Mouse (Mus musculus) olfactory bulb, adult 2 months (tissue): Measurements from ENCODE around the gene Ergic2.

ENCODE experiments used
- CTCF ChIP-seq: fragments of 200-500 bp; IDR thresholded peaks from 2 replicates; pipeline ENCODE4 v1.5.1; 2012; ENCODE audit warnings: low read depth, mild to moderate bottlenecking, low read length, moderate library complexity; ENCODE audit not compliant: insufficient read depth
- POLR2A ChIP-seq: fragments of 200-500 bp; IDR thresholded peaks from 2 replicates; pipeline ENCODE4 v1.6.1; 2012; ENCODE audit warnings: mild to moderate bottlenecking, low read depth, low read length, moderate library complexity; ENCODE audit not compliant: insufficient read depth

GRCm38 (mm10) chr6:148142421-148142820 lies 69.8 kb downstream of the Ergic2 start:
- TF ChIP-seq CTCF = no peak
- TF ChIP-seq POLR2A = no peak
